Mouse (Mus musculus) urinary bladder, adult 18-20 months (tissue): ENCODE data around the gene Atox1.
A peak's percentile ranks its signal among the peaks of the same experiment; 100 is the strongest.

Source experiments
- DNase-seq, 2 experiments: peaks; one replicate each; pipeline ENCODE4 v3.0.0; 2022; ENCODE audit warnings: low spot score in 2 of 2, mixed read lengths in 2 of 2

Atox1 gene

DNA sequence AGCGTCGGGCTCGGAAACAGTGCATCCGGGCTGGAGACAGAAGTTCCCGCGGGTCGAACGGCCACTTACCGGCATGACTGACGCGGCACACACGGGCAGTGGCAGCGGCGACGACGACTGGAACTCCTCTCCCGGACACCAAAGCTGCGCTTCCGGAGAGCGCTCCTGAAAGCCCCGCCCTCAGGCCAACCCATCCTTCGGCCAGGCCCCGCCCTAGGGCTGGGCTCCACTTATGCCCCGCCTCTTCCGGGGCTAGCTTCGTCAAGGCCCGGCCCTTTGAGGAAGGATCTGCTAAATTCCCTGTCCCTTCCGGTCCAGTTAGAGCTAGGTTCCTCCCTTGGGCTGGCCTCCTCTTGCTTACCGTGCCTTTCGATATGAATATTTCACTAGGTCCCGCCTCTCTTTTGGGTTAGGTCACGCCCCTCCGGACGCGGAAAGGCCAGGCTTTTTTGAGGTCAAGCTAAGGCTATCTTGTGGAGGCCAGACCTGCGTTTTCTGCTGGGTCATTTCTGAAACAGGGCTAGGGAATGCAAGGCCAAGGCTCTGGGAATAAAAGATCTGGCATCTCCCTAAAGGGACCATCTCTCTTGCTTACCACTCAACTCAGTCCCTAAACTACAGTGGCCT is at the start of gene Atox1:
Gene Atox1 (minus strand): TSS at position 221 of the 627 bp plus-strand sequence.
- DNase-seq = peak; percentile 83 to 93

DNA sequence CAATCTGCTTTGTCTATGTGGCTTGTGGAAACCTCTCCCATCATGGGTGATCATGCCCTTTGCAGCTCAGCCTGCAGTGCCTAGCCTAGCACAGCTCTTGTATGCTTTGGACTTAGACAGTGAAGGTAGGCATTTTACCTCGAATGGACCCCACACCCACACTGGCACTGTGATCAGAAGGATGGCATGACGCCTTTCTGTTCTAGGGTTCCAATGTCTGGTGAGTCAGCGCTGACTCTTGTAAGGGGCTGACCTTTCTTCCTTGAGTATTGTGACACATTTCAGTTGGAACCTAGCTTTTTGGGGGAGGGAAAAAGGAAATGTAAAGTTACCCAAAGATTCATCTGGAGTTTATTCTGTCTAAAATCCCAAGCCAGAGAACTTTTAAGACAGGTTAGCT is 44.4 kb upstream of the Atox1 start:
- DNase-seq = no peak

DNA sequence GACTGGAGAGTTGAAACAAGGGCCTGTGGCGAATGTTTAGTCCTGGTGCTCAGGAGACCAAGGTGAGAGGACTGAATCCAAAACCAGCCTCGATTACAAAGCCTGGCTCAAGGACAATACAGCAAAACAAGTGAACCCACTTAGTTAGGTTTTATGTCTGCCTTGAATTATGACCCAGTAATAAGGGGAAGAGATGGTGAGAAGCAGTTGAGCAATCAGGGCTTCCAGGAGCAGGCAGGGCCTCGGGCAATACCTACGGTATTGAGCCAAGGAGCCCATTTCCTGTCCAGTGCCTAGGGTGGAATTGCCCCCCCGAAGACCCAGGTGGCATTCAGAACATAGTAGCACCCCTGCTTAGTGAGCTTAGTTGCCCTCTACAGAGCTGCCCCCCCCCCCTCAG is 41.8 kb upstream of the Atox1 start:
- no peak for DNase-seq

DNA sequence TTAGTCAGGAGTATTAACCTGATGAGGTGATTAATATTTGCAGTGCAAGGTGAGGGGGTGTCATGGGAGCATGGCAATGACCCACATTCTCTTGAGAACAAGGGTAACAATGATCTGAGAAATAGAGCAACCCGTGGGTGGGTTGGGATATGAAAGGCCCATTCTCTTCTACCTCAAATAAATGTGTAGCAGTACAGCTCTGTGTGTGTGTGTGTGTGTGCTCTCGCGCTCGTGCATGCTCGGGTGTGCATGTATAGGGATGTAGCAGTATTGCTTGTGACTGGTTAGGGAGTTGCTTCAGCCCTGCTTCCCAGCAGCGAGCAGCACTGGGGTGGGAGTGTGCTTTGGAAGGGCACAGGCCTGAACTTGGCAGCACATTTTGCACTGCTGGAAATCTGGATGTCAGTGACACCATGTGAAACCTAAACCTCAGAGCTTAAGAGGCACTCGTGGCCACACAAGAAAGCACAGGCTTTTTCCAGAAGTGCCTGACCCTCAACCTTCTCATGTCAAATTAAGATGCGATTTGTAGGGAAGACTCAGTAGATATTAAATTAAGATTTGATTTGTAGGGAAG is 41.0 kb upstream of the Atox1 start:
- DNase-seq = no peak

- no peak for DNase-seq
These were observed 36.8 kb upstream of the Atox1 start for GRCm38 (mm10) chr11:55497885-55498284.

DNA sequence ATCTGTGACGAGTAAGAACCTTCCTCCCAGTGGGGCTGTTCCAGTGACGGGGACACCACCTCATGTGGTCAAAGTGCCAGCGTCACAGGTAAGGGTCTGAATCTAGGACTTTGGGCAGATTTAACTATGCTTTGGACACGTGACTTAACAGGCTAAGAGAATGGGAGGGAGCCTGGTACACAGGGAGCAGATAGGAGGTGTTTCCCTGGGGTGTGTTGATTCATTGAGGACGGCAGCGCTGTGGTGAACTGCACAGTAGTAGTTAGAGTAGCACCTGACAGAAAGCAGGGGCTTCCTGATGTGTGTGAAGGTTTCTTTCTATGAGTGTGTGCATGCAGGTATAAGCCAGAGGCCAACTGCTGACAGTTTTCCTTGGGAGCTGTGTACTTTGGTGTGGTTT is 35.1 kb upstream of the Atox1 start:
- DNase-seq = no peak

DNA sequence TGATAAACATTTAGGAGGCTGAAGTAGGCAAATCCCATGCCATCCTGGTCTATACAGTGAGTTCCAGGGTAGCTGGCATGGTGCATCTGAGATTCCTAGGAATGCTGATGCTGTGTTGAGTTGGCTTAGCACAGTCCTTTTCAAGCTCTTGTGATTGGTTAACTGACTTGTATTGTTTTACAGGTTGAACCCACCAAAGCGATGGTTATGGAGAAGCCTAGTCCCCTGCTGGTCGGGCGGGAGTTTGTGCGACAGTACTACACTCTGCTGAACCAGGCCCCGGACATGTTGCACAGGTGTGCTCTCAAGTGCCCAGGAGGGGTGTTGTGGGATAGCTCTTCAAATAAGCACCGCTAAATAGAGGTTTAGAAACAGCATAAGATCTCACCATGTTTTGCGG is 24.4 kb upstream of the Atox1 start:
- no peak for DNase-seq

GRCm38 (mm10) chr11:55473219-55473618 is 12.2 kb upstream of the Atox1 start:
- no peak for DNase-seq

GRCm38 (mm10) chr11:55471467-55471866 is 10.4 kb upstream of the Atox1 start:
- DNase-seq = no peak

DNA sequence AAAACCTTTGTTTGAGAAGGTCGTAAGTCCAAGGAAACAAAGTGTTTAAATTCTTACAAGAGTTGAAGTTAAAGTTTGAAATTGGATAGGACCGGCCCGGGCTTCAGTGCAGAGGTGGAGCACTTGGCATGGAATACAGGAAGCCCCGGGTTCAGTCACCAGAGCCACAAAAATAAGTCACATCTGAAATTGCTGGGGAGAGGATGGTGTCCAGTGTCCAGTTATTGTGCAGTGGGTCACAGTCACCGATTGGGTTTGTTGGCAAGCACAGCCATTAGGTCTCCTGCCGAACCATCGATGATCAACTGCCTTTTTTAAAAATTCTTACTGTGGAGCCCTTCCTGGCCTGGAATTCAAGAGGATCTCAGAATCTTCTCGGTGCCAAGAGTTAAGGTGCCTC is 9.7 kb upstream of the Atox1 start:
- no peak for DNase-seq

GRCm38 (mm10) chr11:55469923-55470691 is 9.1 kb upstream of the Atox1 start:
- DNase-seq = peak in 1 of 2 experiments; percentile 38

- peak; percentile 97 to 99 for DNase-seq
These were observed 8.2 kb upstream of the Atox1 start, which contains the start of gene G3bp1 for GRCm38 (mm10) chr11:55469048-55469843. G3bp1 (plus strand) TSS chr11:55469685.

DNA sequence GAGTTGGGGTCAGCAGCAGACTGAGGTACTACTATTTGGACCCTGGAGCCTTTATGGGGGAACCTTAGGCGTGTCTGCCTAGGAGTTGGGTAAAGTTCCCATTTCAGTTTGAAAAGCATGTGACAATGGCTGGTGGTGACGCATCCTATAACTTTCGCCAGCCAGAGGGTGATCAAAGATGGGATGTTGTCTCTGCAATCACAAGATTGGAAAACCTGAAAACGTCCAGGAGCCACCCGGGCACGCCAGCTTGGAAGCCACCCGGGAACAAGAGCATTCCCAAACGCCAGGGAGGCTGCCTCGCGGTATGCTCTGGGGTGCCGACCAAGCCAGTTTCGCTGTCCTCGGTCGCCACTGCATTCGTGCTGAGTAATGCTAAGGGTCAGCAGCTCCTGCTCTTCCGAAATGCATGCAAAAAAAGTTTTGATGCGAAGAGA is 7.6 kb upstream of the Atox1 start:
- peak in 1 of 2 experiments; percentile 37 for DNase-seq

DNA sequence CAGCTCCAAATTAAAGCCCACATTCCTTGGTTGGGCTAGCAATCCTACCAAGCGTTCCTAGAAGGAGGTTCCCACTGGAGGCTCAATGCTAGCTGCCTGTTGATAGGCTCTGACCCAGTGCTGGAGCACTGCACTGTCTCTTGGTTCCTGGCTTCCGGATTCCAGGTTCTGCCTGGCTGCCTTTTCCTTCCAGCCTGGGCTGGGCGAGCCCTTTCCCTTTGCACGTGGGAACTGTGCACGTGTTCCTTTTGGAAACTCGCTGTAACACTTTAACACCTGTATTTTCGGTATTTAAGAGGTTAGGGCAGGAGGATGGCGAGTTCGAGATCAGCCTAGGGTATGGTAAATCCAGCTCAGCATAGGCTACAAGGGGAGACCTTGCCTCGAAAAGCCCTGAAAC is 7.0 kb upstream of the Atox1 start:
- DNase-seq = no peak

- no peak for DNase-seq
These were observed 4.1 kb upstream of the Atox1 start for GRCm38 (mm10) chr11:55465177-55465576.

GRCm38 (mm10) chr11:55464707-55465106 is 3.7 kb upstream of the Atox1 start:
- no peak for DNase-seq

GRCm38 (mm10) chr11:55462149-55462548 is 1.1 kb upstream of the Atox1 start:
- no peak for DNase-seq

- no peak for DNase-seq
These were observed 450 bp downstream of the Atox1 start for GRCm38 (mm10) chr11:55460559-55461018.

GRCm38 (mm10) chr11:55459850-55460558 is 1.0 kb downstream of the Atox1 start:
- no peak for DNase-seq

- DNase-seq = no peak
These were observed 2.5 kb downstream of the Atox1 start for GRCm38 (mm10) chr11:55458501-55458900.

DNA sequence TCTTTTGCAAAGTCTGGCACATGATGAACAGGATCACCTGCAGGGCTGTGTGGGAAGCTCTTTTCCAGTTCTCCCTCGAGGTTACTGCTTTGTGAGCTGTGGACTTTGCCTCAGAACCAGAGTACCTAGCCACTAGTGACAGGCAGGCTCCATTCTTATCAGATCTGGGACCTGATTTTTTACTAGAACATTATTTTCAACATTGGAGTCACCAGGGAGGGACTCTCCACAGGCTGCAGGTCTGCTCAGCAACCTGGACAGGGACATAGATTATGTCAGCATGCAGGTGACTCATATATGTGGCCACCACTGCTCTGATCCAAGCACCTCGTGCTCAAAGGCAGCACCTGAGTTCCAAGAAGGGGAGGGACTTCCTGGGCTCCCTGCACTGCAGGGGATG is 5.9 kb downstream of the Atox1 start:
- DNase-seq = no peak
